Mouse (Mus musculus) ES-Bruce4 (cell line): ENCODE measurements around the gene Mgmt.

ENCODE experiments used
- CTCF ChIP-seq: IDR thresholded peaks from one replicate; pipeline ENCODE4 v1.8.1; 2011; ENCODE audit warnings: low read depth, low read length
- EP300 ChIP-seq: IDR thresholded peaks from 2 replicates; pipeline ENCODE4 v1.6.1; 2011; ENCODE audit warnings: low read depth, low read length; ENCODE audit not compliant: insufficient read depth
- POLR2A ChIP-seq: IDR thresholded peaks from one replicate; pipeline ENCODE4 v1.8.1; 2011; ENCODE audit warnings: low read length; ENCODE audit not compliant: insufficient read depth

DNA sequence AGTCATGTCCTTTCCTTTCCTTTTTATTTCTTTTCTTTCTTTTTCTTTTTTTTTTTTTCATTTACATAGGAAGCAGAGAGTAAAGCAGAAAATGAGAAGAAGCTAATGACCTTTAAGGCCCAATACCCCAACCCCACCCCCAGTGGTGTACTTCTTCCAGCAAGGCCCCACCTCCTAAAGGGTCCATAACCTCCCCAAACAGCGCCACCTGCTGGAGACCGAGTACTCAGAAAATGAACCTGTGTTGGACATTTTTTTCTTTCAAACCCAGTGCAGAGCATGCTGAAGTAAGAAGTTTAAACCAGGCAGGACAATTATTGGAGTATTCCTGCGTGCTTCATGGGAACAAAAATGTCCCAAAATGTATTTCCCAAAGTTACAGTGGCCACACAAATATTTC, 166.1 kb downstream of the Mgmt start:
- TF ChIP-seq EP300 (no peak), CTCF (peak; percentile 53), POLR2A (no peak)
